Mouse (Mus musculus) megakaryocyte, embryonic 14.5 days (primary cell): Measurements from ENCODE around the gene Mxi1.

Experiments used
- FLI1 ChIP-seq: IDR thresholded peaks from 2 replicates; pipeline ENCODE4 v1.6.1; 2012; ENCODE audit warnings: low read length, inconsistent platforms, mixed read lengths
- GATA1 ChIP-seq: IDR thresholded peaks from 3 replicates; pipeline ENCODE4 v1.6.1; 2012; ENCODE audit warnings: mixed read lengths, low read length, inconsistent platforms, borderline replicate concordance

GRCm38 (mm10) chr19:53391787-53392186 lies 81.5 kb downstream of the Mxi1 start:
- TF ChIP-seq GATA1 = no peak
- no peak for TF ChIP-seq FLI1
